Mouse (Mus musculus) liver, embryonic 14.5 days (tissue): ENCODE data around the gene Gm1673.

Source experiments
- CTCF ChIP-seq: IDR thresholded peaks from 2 replicates; pipeline ENCODE4 v1.5.1; 2016; ENCODE audit warnings: antibody characterized with exemption, low read depth, control low read depth
- EP300 ChIP-seq: IDR thresholded peaks from 2 replicates; pipeline ENCODE4 v1.6.1; 2016; ENCODE audit warnings: antibody characterized with exemption, low read depth

GRCm38 (mm10) chr5:33935700-33936111 is 47.5 kb upstream of the Gm1673 start:
- TF ChIP-seq CTCF (no peak), EP300 (peak; percentile 10; the same call in 1 of the 2 replicates)
